Mouse (Mus musculus): Measurements from ENCODE around the gene Tmem132d. TPM values are rescaled to one million over a fixed set of nuclear protein-coding genes. Genes with fewer than 3 reads are reported as not detected.

Tmem132d gene
- polyA plus RNA-seq, 1 experiment from 2014 or later: 0.54 TPM

DNA sequence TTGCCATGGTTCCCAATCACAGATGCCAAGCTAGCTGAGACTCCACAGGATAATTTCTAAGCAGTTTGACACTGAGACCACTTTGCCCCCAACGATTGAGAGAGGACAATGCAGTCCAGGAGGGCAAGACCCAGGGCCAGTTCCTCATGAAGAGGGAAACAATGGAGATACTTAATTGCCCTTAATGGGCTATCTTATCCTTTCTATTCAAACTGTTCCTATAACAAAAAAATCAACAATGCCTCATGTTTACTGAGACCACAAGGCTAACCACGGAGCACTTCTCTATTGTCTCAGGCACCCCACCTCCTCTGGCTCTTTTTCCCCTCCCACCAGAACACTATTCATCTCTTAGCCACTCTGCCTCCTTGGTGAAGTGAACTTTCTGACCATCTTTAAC, 141.7 kb downstream of the Tmem132d start:
- Histone ChIP-seq H3K9me3 (no peaks in the 10 kb centered on the region), H3K27me3 (ENCODE audit: insufficient read depth, poor library complexity, severe bottlenecking) (peaks cover 58% of the 10 kb centered on the region), H3K27ac (no peak overlapping the region), H3K4me3 (no peak overlapping the region), H3K4me1 (replicated peaks) (0 out of 2 replicates have a peak, but pooled peaks cover 4% of the 10 kb centered on the region), H3K36me3 (no peaks in the 10 kb centered on the region)
- WGBS: 19% methylated on average over 2 of the region's 2 CpGs
- DNase-seq (ENCODE audit: low spot score): no peak

DNA sequence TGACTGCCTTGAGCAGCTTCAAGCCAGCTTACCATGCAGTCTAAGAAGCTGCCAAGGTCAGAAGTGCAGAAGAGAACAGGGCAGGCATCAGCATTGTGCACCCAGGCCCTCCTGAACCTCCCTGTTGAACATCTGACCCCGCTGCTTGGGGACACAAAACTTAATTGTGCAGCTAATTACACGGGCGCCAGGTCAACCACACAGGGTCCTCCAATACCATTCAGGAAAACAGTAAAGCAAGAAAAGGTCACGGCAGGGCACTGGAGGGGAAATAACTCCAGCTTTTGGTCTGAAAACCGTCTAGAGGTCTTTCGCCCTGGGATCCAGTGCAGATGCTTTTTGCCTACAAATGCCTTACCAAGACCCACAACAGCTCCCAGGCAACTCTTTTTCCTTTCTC, 159.6 kb downstream of the Tmem132d start:
- Histone ChIP-seq H3K27me3 (ENCODE audit: insufficient read depth, poor library complexity, severe bottlenecking) (peaks cover 96% of the 10 kb centered on the region), H3K4me3 (no peak overlapping the region), H3K36me3 (no peaks in the 10 kb centered on the region), H3K9me3 (peaks cover 3% of the 10 kb centered on the region), H3K4me1 (replicated peaks) (peaks cover 20% of the 10 kb centered on the region), H3K27ac (no peak overlapping the region)
- peak; percentile 69 for DNase-seq (ENCODE audit: low spot score)
- 8% methylated on average over 6 of the region's 6 CpGs for WGBS

GRCm38 (mm10) chr5:128267366-128267765, 165.5 kb downstream of the Tmem132d start:
- DNase-seq (ENCODE audit: low spot score): no peak
- H3K9me3 ChIP-seq: peaks cover 6% of the 10 kb centered on the region
- H3K27me3 ChIP-seq (ENCODE audit: insufficient read depth, poor library complexity, severe bottlenecking): peaks cover 55% of the 10 kb centered on the region
- no peaks in the 10 kb centered on the region for H3K36me3 ChIP-seq
- WGBS: 95% methylated on average over 6 of the region's 6 CpGs
- no peak overlapping the region for H3K27ac ChIP-seq
- peaks cover 2% of the 10 kb centered on the region; the same call in 1 of the 2 replicates for H3K4me1 ChIP-seq (replicated peaks)
- H3K4me3 ChIP-seq: no peak overlapping the region

- Histone ChIP-seq H3K4me3 (no peak overlapping the region), H3K27me3 (ENCODE audit: insufficient read depth, poor library complexity, severe bottlenecking) (no peaks in the 10 kb centered on the region), H3K27ac (no peak overlapping the region), H3K4me1 (replicated peaks) (no peaks in the 10 kb centered on the region), H3K9me3 (no peaks in the 10 kb centered on the region), H3K36me3 (no peaks in the 10 kb centered on the region)
- DNase-seq (ENCODE audit: low spot score): peak; percentile 11
- 65% methylated on average over 4 of the region's 4 CpGs for whole genome bisulfite sequencing
These were observed 188.7 kb downstream of the Tmem132d start for GRCm38 (mm10) chr5:128244219-128244618.

DNA sequence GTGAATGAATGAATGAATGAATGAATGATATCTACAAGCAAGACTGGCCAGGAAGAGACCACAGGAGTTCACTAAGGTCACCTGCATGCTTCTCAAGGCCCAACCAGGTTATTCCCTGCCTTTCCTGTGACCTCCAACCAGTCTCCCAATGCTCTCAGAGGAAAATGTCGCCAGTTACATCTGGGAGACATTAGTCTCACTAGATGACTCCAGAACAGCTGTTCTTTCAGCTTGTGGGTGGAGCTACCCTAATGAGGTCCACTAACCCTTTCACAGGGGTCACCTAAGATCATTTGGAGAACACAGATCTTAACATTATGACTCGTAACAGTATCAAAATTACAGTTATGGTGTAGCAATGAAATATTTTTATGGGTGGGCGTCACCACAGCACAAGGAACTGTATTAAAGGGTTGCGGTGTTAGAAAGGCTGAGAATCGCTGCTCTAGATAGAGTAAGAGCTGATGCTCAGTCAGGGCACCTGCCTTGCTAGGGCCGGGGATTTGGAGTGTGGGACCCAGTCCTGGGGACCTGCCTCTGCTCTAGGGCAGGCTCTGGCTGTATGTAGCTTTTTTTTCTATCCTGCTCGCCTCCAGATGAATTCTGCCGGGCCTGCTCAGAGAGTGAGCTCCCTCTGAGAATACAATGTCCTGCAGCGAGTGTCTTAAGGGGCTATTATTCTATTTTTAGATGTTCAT, 196.1 kb downstream of the Tmem132d start:
- H3K36me3 ChIP-seq: no peaks in the 10 kb centered on the region
- no peaks in the 10 kb centered on the region for H3K27me3 ChIP-seq (ENCODE audit: insufficient read depth, poor library complexity, severe bottlenecking)
- no peak for DNase-seq (ENCODE audit: low spot score)
- no peak overlapping the region for H3K27ac ChIP-seq
- H3K4me3 ChIP-seq: no peak overlapping the region
- peaks cover 7% of the 10 kb centered on the region; the same call in 1 of the 2 replicates for H3K4me1 ChIP-seq (replicated peaks)
- no peaks in the 10 kb centered on the region for H3K9me3 ChIP-seq
- 55% methylated on average over 9 of the region's 9 CpGs for WGBS

GRCm38 (mm10) chr5:128235611-128236010, 197.3 kb downstream of the Tmem132d start:
- no peak for DNase-seq (ENCODE audit: low spot score)
- Histone ChIP-seq H3K27me3 (ENCODE audit: insufficient read depth, poor library complexity, severe bottlenecking) (no peaks in the 10 kb centered on the region), H3K36me3 (no peaks in the 10 kb centered on the region), H3K27ac (no peak overlapping the region), H3K4me1 (replicated peaks) (peaks cover 7% of the 10 kb centered on the region; the same call in 1 of the 2 replicates), H3K4me3 (no peak overlapping the region), H3K9me3 (no peaks in the 10 kb centered on the region)
- WGBS: 86% methylated on average over 1 of the region's 1 CpGs

GRCm38 (mm10) chr5:128233101-128233500, 199.8 kb downstream of the Tmem132d start:
- H3K4me3 ChIP-seq: no peak overlapping the region
- H3K4me1 ChIP-seq (replicated peaks): peaks cover 7% of the 10 kb centered on the region; the same call in 1 of the 2 replicates
- H3K27me3 ChIP-seq (ENCODE audit: insufficient read depth, poor library complexity, severe bottlenecking): peaks cover 6% of the 10 kb centered on the region; the same call in 1 of the 2 replicates
- H3K9me3 ChIP-seq: no peaks in the 10 kb centered on the region
- no peak for DNase-seq (ENCODE audit: low spot score)
- H3K27ac ChIP-seq: no peak overlapping the region
- H3K36me3 ChIP-seq: no peaks in the 10 kb centered on the region

DNA sequence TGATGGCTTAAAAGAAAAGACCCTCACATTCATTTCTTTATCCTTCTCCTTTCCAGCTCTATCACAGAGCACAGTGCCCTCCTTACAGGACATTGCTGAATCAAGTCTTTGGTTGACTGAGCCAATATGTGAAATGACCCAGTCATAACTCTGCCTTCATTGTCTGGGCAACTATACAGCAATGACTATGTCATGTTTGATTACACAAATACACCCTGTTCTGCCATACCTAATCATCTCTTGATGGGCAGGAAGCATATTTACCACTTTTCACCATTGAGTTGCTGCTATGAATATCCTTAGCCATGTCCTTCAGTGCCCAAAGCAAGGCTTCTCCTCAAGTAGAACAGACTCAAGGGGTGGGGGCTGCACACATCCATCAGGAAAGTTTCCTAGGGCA, 214.6 kb downstream of the Tmem132d start:
- no peak for DNase-seq (ENCODE audit: low spot score)
- no peaks in the 10 kb centered on the region for H3K4me1 ChIP-seq (replicated peaks)
- no peaks in the 10 kb centered on the region for H3K27me3 ChIP-seq (ENCODE audit: insufficient read depth, poor library complexity, severe bottlenecking)
- no peaks in the 10 kb centered on the region for H3K36me3 ChIP-seq
- no peak overlapping the region for H3K4me3 ChIP-seq
- H3K9me3 ChIP-seq: no peaks in the 10 kb centered on the region
- no peak overlapping the region for H3K27ac ChIP-seq

DNA sequence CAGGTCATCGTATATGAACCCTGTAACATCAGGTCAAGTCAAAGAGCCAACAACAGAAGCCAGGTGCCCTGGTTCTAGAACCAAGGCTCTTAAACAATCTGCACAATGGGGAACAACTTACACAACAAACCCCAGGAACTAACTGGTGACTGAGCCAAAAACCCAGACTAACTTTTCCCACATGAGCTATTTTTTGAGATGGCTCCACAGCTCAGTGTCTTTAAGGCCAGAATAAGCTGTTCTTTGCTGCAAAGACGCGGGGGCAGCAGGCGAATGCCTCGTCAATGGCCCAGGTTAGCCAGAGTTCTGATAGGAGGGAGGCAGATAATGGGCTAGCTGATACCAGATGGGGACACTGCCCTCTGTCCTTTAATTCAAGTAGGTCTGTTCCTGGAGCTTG, 221.8 kb downstream of the Tmem132d start:
- Histone ChIP-seq H3K27ac (no peak overlapping the region), H3K27me3 (ENCODE audit: insufficient read depth, poor library complexity, severe bottlenecking) (no peaks in the 10 kb centered on the region), H3K4me1 (replicated peaks) (peaks cover 2% of the 10 kb centered on the region), H3K9me3 (no peaks in the 10 kb centered on the region), H3K4me3 (no peak overlapping the region), H3K36me3 (no peaks in the 10 kb centered on the region)
- WGBS: 91% methylated on average over 5 of the region's 5 CpGs
- no peak for DNase-seq (ENCODE audit: low spot score)

DNA sequence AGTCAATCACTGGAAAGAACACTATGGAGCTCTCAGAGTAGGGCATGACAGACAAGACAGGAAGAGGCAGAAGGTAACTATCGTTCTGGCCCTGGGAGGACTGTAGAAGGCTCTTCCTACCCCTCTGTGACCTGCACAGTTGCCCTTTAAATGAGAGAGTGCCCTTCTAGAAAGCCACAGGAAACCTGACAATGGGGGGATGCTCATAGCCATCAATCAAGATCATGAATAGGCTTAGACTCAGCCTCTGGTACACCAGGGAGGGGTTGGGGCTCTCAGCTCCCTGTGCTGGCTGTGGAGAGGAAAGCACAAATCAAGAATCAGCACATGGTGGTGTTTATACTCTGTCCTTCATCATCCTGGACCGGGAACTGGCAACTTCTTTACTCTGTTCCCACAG, 227.2 kb downstream of the Tmem132d start:
- WGBS: 23% methylated on average over 2 of the region's 2 CpGs
- DNase-seq (ENCODE audit: low spot score): peak; percentile 14

DNA sequence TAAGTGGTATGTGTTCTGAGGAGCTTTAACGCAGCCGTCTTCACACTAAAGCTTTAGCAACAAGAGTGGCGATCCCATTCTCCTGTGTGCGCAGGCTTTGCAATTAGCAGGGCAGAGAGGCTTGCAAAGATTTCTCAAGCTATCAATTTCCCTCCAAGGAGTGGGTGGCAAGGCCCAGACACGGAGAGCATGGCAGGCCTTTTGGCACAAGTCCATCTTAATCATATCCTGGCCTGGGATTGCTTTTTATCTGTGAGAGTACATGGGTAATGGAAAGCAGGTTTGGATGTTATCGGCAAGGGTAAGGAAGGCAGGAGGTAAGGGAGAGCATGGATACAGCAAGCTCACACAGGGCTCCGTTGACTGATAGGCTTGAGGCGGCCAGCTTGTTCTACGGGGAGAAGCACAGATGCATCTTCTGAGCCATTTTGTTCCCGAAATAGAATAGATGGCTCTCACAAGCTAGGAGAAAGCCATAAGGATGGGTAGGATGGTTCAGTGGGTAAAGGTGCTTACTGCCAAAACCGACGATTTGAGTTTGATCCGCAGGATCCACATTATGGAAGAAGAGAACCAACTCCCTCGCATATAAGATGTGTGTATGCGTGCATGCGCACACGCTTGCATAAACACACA, 228.1 kb downstream of the Tmem132d start:
- H3K27ac ChIP-seq: peak overlapping the region; percentile 3; the same call in 1 of the 2 replicates
- H3K9me3 ChIP-seq: no peaks in the 10 kb centered on the region
- no peak for DNase-seq (ENCODE audit: low spot score)

More for the DNA sequence above, 227.2 kb downstream of the Tmem132d start:
- no peaks in the 10 kb centered on the region for H3K27me3 ChIP-seq (ENCODE audit: insufficient read depth, poor library complexity, severe bottlenecking)
- peaks cover 27% of the 10 kb centered on the region for H3K4me1 ChIP-seq (replicated peaks)
- no peak overlapping the region for H3K27ac ChIP-seq
- H3K36me3 ChIP-seq: no peaks in the 10 kb centered on the region
- no peak overlapping the region for H3K4me3 ChIP-seq
- no peaks in the 10 kb centered on the region for H3K9me3 ChIP-seq

GRCm38 (mm10) chr5:128203879-128204581, 228.8 kb downstream of the Tmem132d start:
- 30% methylated on average over 9 of the region's 9 CpGs for WGBS
- DNase-seq (ENCODE audit: low spot score): peak; percentile 14
- H3K4me3 ChIP-seq: no peak overlapping the region
- H3K4me1 ChIP-seq (replicated peaks): peaks cover 27% of the 10 kb centered on the region
- H3K27me3 ChIP-seq (ENCODE audit: insufficient read depth, poor library complexity, severe bottlenecking): no peaks in the 10 kb centered on the region
- no peaks in the 10 kb centered on the region for H3K9me3 ChIP-seq
- H3K36me3 ChIP-seq: no peaks in the 10 kb centered on the region
- H3K27ac ChIP-seq: peak overlapping the region; percentile 3; the same call in 1 of the 2 replicates

More for the DNA sequence above, 228.1 kb downstream of the Tmem132d start:
- WGBS: 85% methylated on average over 17 of the region's 17 CpGs
- Histone ChIP-seq H3K36me3 (no peaks in the 10 kb centered on the region), H3K4me3 (no peak overlapping the region), H3K27me3 (ENCODE audit: insufficient read depth, poor library complexity, severe bottlenecking) (no peaks in the 10 kb centered on the region), H3K4me1 (replicated peaks) (peaks cover 27% of the 10 kb centered on the region)

- Histone ChIP-seq H3K9me3 (no peaks in the 10 kb centered on the region), H3K4me1 (replicated peaks) (0 out of 2 replicates have a peak, but pooled peaks cover 5% of the 10 kb centered on the region), H3K27me3 (ENCODE audit: insufficient read depth, poor library complexity, severe bottlenecking) (no peaks in the 10 kb centered on the region), H3K4me3 (no peak overlapping the region), H3K27ac (no peak overlapping the region), H3K36me3 (no peaks in the 10 kb centered on the region)
- no peak for DNase-seq (ENCODE audit: low spot score)
- WGBS: 78% methylated on average over 4 of the region's 4 CpGs
These were observed 238.8 kb downstream of the Tmem132d start for GRCm38 (mm10) chr5:128194106-128194505.

Data from hindbrain, embryonic 10.5 days (tissue).